Mouse (Mus musculus) bone marrow macrophage, adult 2 months (primary cell): ENCODE data around the gene Gm49366. TPM values are rescaled to one million over a fixed set of nuclear protein-coding genes. Genes with fewer than 3 reads are reported as not detected.
A peak's percentile ranks its signal among the peaks of the same experiment; 100 is the strongest.
"Not testable (repeated sequence)": the region's sequence is repeated elsewhere in the genome, so short reads cannot be mapped to it uniquely, and the experiment has no call there.

Source experiments
- H3K27ac ChIP-seq: 2 replicates; pipeline ENCODE4 v1.5.1; 2012; ENCODE audit warnings: low read depth, low read length; ENCODE audit not compliant: insufficient read depth
- H3K4me1 ChIP-seq: 2 replicates; pipeline ENCODE4 v1.6.1; 2012; ENCODE audit warnings: low read length; ENCODE audit not compliant: control insufficient read depth, insufficient read depth
- H3K4me3 ChIP-seq: 2 replicates; pipeline ENCODE4 v1.5.1; 2012; ENCODE audit warnings: mild to moderate bottlenecking, low read length, moderate library complexity; ENCODE audit not compliant: insufficient read depth
- CTCF ChIP-seq: IDR thresholded peaks from 2 replicates; pipeline ENCODE4 v1.5.1; 2012; ENCODE audit warnings: low read depth, mild to moderate bottlenecking, low read length, moderate library complexity
- POLR2A ChIP-seq: IDR thresholded peaks from 2 replicates; pipeline ENCODE4 v1.6.1; 2012; ENCODE audit warnings: mild to moderate bottlenecking, low read depth, low read length, borderline replicate concordance
- polyA plus RNA-seq: library from polyadenylated mRNA; stranded (reverse); fragments of >200 nt; gene quantifications from 2 replicates; pipeline ENCODE4 v1.2.4, GENCODE M21; 2012; ENCODE audit not compliant: missing spikeins, insufficient read depth, insufficient read length

Gm49366 gene
- polyA plus RNA-seq, 1 experiment = not detected

- Histone ChIP-seq H3K4me3 (no peak overlapping the region; the same call in 1 of the 2 replicates), H3K27ac (no peak overlapping the region), H3K4me1 (peaks cover 14% of the 10 kb centered on the region)
- TF ChIP-seq CTCF (no peak), POLR2A (no peak)
These were observed 28.5 kb upstream of the Gm49366 start for GRCm38 (mm10) chr12:84010201-84010600.

- Histone ChIP-seq H3K4me1 (peaks cover 14% of the 10 kb centered on the region), H3K27ac (no peak overlapping the region), H3K4me3 (no peak overlapping the region)
- TF ChIP-seq POLR2A (no peak), CTCF (no peak)
These were observed 27.3 kb upstream of the Gm49366 start for GRCm38 (mm10) chr12:84011251-84012040.

DNA sequence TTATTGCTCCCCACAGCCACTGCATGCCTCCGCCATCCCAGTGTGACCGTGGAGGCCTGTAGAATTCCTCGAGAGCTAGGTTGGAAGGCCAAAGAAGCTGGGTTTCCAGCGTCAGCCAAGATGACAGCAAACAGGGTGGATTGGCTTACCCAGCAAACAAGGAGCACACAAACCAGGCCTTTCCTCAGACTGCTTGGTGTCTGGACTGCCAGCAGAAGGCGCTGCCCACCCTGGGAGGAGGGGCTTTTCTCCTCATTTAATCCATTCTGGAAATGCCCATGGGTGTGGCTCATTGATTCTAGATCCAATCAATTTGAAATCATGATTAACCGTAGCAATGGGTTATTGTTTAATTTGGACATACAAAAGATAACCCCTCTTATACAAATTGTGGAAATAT lies 25.6 kb upstream of the Gm49366 start:
- no peak for TF ChIP-seq POLR2A
- no peak for TF ChIP-seq CTCF
- Histone ChIP-seq H3K4me3 (no peak overlapping the region), H3K27ac (no peak overlapping the region), H3K4me1 (peaks cover 14% of the 10 kb centered on the region)

- Histone ChIP-seq H3K27ac (no peak overlapping the region), H3K4me3 (no peak overlapping the region), H3K4me1 (peaks cover 13% of the 10 kb centered on the region)
- TF ChIP-seq CTCF (no peak), POLR2A (no peak)
These were observed 25.0 kb upstream of the Gm49366 start for GRCm38 (mm10) chr12:84013701-84014100.

GRCm38 (mm10) chr12:84020528-84020927 lies 18.2 kb upstream of the Gm49366 start:
- not testable (repeated sequence) for H3K4me3 ChIP-seq, H3K27ac ChIP-seq
- peaks cover 36% of the 10 kb centered on the region for H3K4me1 ChIP-seq

GRCm38 (mm10) chr12:84022266-84022665 lies 16.5 kb upstream of the Gm49366 start:
- not testable (repeated sequence) for H3K4me3 ChIP-seq, H3K27ac ChIP-seq
- peaks cover 36% of the 10 kb centered on the region for H3K4me1 ChIP-seq

GRCm38 (mm10) chr12:84023052-84023745 lies 15.5 kb upstream of the Gm49366 start:
- H3K4me3 ChIP-seq = no peak overlapping the region
- peaks cover 36% of the 10 kb centered on the region for H3K4me1 ChIP-seq
- H3K27ac ChIP-seq = peak overlapping the region; percentile 79
- TF ChIP-seq CTCF (no peak), POLR2A (no peak)

DNA sequence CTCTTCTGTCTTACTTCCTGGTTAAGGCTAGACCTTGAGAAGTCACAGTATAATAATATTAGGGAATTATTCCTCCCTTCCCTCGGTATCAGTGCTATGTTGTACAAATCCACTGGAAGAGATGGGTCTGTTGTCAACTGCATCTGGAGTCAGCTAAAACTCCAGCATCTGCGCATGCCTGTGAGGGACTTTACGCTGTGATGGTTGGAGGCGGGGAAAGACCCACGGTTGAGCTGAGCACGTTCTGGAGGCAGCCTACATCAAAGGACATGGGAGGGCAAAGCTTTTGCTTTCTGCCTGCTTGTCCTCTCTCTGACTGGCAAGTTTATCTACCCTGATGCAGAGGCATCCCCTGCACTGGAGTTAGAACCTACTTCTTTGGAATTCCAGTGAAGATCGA lies 12.8 kb upstream of the Gm49366 start:
- TF ChIP-seq CTCF (no peak), POLR2A (no peak)
- no peak overlapping the region for H3K4me3 ChIP-seq

GRCm38 (mm10) chr12:84028328-84028727 lies 10.4 kb upstream of the Gm49366 start:
- H3K27ac ChIP-seq, H3K4me3 ChIP-seq: not testable (repeated sequence)
- H3K4me1 ChIP-seq = peaks cover 12% of the 10 kb centered on the region

More for the DNA sequence above, 12.8 kb upstream of the Gm49366 start:
- Histone ChIP-seq H3K27ac (no peak overlapping the region), H3K4me1 (peaks cover 21% of the 10 kb centered on the region)

DNA sequence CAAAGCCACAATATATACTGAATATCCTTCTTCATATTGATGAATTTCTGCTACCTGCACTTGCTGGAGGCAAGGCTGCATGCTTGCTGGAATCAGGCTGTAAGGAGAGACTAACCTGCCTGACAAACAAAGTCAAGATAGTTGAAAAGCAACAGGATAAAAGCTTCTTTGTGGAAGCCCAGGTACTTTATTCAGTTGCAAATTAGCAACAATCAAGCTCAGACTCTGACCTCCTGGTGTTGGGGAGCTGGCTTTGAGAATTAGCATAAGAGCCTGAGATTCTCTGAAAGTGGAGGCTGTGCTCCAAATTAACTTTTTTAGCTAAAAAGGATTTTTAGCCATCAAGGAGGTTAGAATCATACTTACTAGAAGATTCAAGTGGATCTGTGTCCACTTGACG lies 9.7 kb upstream of the Gm49366 start:
- H3K4me1 ChIP-seq, H3K4me3 ChIP-seq, H3K27ac ChIP-seq: not testable (repeated sequence)
